Mouse (Mus musculus) megakaryocyte-erythroid progenitor cell, adult 5-6 weeks (primary cell): ENCODE results near the gene Minpp1. TPM values are rescaled to one million over a fixed set of nuclear protein-coding genes. Genes with fewer than 3 reads are reported as not detected.

Experiments
- ATAC-seq: replicated peaks from 2 replicates; pipeline ENCODE4 v1.8.0; 2016; ENCODE audit warnings: mild to moderate bottlenecking, inconsistent platforms; ENCODE audit not compliant: severe bottlenecking, poor library complexity, low FRiP score, low TSS enrichment
- total RNA-seq, 2 experiments: library from RNA; stranded (forward) in 1 of 2; stranded (reverse) in 1 of 2; fragments of 200-1000, 215-1000 nt in 1 of 2; fragments of >200 nt in 1 of 2; fragmentation: Nextera tagmentation in 1 of 2; gene quantifications; 2 replicates each; pipeline ENCODE4 v1.2.3; 2014 to 2017

Minpp1 gene
- total RNA-seq, 2 experiments from 2014 or later = 210 to 239 TPM

DNA sequence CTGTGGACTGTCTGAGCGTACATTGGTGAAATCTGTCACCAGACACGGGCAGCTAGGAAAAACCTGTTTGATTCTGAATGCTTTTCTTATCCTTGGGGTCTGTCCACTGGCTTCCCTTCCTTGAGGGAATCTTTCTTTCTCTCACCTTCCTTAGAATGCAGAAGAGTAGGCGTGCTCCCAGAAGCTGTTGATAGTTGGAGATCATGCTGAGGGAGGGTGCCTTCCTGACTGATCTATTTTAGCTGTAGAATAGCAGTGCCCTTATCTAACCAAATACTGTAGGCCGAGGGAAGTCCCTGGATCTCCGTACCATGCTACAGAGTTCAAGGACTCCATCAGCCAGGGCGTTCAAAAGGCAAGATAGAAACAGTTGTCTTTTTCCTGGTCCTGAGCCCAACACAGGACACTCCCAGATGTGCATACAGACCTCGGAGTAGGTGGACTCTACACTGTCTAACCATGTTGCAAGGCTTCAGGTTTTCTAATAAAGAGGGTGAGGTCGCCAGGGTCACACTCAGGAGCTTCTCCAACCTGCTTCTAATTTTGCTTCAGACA is 37.3 kb downstream of the Minpp1 start:
- peak; percentile 50 for ATAC-seq

DNA sequence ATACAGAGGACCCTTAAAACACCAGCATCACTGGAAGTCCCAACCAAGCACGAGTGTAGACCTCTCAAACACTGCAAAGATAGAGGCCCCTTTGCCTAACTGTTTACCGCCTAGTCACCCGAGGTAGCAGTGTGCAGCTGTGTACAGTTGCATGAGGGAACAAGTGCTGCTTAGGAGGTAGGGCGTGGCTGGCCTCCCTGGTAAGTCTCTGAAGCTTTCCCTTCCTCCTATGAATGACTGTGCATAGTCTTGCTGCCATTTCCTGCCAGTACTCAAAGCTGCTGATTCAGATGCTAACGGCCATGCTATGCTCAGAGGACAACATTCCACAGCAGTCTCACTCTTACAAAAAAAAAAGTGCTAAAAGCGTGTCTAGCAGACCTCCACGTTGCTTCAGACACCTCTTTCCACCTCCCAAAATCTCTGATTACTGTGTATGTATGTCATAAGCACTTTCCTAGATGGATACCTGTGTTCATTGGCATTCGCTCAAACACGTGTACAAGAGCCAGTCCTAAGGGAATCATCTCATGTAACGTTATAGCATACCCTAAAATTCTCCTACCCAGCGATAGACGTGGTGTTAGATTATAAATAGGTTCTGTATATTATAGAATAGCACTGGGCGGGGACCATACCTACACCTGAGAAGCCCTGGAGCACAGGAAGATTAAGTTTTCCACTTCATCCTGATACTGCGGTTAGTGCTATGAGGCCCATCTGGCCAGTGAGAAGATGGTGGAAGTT is 38.4 kb downstream of the Minpp1 start:
- peak; percentile 93 for ATAC-seq

DNA sequence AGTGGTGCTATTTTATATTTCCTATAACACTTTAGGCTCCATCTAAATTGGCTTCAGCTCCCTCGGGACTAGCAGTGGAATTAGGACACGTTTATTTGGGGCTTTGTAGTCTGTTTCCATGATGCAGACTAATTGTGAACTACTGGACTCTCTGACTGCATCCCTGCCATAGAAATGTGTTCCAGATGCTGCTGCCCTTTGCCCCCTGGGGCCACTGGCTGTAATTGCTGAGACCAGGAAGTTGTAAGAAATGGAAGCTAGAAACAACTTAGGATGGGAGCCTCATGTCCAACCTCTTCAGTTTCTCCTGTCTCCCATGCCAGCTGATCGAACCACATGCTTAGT is 38.9 kb downstream of the Minpp1 start:
- ATAC-seq = no peak

DNA sequence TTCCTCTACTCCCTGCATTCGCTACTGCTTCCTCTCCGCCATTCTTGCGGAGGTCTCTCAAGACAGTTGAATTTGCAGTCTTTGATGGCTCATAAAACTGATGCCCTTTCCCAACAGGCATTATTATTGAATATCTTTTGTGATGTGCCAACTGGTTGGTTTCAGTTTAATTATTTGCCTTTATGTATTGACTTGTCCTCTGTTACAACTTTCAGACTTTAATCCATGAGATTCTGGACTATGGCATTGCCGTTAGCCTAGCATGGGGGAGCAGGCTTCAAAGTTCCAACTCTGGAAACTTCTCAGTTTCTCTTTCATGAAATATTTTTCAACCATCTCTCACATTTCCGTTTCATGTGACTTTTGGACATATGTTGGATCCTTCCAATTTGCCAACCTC is 41.6 kb downstream of the Minpp1 start:
- no peak for ATAC-seq

DNA sequence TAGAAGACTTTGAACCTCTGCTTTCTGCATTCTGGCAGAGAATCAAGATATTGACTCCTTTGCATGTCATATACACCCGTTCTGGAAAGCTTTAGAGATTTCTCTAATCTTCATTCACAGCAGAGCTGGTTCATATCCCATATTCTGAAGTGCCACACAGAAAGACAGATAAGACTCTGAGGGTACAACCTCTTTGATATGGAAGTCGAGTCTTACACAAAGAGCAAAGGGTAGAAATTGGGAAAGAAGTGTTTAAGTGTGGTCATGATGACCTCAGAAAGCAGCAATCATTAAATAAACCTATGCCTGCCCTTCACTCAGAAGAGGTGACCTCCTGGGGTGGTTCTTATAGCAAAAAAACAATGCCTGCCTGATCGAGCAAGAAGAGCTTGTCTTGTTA is 43.2 kb downstream of the Minpp1 start:
- ATAC-seq = peak; percentile 47; the same call in 1 of the 2 replicates

DNA sequence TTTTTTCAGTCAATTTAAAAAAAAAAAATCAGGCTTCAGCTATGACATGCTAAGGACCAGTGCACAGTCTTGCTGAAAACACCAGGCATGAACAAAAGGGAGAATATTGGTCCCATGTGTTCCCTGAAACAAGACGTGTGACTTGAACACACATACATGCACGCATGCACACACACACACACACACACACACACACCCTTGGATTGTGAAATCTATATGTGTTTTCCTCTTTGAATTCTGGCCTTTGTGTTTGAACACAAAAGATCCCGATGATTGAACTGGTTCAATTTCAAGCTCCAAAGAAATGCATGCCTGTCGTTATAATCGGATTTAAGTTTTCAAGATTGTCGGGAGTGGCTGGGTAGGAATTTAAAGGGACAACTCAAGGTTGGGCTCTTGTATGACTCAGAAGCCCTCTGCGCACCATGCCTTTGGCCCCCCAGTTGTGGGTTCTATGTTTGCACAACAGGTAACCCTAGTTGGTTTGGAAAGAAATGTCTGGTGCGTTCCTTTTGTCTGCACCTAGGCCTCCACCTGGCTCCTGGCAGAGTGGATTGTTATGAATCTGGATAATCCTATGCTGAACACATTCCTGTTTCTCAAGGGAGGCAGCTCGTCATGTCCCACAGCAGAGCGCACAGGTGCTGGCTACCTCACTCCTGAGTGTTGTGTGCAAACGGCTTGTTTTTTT is 43.8 kb downstream of the Minpp1 start:
- no peak for ATAC-seq

DNA sequence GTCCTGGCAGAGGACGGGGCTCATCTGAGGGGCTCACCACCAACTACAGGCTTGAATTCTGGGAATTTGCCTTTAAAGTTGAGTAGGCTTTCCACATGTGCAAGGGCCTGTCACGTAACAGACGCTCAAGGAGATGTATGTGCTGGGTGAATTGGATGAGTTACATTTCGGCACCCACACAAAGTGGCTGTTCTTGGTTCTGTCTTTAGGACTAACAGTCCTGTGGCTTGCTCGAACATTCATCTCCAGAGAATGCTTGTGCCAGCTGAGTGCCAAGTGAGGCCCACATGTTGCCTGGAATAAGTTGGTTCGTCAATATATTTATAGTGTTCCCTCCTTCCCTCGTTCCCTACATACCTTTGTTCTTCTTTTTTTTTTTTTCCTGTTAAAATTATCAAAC is 44.7 kb downstream of the Minpp1 start:
- no peak for ATAC-seq

DNA sequence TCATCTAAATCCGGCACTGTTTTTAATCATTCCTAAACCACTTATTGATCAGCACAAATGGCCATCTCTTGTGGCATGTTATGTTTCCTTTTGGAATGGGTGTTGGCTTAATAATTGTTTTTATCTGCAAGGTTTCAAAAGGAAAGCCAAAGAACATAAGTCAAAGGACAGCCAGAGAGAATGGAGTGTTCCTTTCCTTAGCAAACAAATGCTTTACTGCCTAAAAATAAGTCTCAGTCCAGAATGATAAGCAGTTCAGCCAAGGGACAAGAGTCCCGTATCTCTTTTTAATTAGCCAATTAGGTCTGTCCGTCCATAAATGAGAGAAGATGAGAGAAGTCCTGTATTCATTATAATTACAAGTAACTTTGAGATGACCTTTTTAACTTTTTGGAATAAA is 46.8 kb downstream of the Minpp1 start:
- no peak for ATAC-seq

DNA sequence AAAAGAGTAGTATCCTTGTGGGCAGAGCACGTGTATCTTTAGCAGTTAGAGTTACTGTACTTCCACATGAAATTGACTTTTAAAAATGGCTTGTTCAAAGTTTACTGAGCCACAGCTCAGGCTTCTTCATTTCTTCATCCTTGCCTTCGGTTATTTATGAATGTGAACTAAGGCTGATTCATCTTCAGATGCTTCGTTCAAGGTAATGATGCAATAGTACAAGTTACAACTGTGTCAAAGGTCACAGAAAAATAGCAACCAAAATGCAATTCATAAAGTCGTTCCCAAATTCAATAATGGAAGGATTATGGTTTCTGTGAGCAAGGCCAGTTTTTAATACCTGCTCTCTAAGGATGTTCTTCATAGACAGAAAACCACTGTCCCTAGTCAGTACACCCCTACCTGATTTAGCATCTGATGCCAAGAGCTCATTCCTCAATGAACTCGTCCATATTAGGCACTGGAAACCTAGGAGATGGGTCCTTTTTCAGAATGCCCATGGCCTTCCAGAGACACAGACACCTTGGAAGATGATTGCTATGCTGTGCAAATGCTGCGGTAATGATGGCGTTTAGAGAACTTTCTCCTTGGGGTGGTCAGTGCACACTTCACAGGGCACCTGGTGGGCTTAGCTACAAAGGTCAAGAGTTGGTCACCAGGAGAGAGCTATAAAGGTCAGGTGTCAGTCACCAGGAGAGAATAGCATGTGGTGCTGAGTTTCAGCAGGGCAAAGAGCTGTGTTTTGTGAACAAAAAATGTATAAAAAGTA is 47.4 kb downstream of the Minpp1 start:
- ATAC-seq = no peak

DNA sequence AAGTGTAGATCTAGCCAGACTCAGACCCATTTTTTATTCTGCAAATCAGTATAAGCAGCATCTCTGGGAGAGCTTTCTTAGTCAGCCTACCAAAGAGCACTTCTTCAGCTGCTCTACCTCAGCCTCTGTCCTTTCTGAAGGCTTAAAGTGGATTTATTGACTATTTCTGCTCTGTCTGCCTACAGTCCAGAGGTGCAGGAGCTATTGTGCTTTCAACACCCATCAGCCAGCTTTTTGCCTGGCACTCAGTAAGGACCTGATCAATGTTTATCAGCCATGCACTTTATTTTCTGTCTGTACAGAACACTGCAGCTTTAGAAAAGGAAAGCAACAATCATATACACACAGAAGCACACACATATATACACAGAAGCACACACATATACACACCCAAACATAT is 49.3 kb downstream of the Minpp1 start:
- ATAC-seq = no peak

DNA sequence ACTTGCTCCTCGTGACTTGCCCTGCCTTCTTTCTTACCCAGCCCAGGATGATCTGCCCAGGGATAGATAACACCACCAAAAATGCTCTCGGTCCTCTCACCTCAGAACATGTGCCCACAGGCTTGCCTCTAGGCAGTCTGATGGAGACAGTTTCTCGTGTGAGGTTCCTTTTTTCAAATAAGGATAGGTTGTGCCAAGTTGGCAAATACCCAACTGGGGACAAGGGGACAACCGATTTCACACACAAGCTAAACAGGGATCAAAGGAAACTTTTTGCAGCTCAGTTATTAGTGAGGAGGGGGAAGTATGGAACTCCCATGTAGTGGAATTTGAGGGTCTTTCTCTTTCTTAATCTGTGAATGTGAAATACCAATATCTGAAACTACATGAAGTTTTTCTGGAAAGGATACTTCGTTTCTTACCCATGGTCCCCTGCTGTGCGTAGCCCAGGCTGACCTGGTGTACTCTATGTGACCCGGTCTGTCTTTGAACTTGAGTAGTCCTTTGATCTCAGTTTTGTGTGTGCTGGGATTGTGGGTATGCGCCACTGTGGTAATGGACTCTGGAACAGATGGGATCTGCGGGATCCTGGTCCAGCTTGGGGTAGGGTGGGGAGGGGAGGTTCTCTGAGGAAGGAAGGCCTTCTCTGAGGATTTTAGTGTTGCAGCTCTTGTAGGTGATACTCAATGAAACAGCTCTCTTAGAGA is 57.4 kb downstream of the Minpp1 start:
- 0 out of 2 replicates have a peak, but pooled peaks have one; percentile 30 for ATAC-seq

DNA sequence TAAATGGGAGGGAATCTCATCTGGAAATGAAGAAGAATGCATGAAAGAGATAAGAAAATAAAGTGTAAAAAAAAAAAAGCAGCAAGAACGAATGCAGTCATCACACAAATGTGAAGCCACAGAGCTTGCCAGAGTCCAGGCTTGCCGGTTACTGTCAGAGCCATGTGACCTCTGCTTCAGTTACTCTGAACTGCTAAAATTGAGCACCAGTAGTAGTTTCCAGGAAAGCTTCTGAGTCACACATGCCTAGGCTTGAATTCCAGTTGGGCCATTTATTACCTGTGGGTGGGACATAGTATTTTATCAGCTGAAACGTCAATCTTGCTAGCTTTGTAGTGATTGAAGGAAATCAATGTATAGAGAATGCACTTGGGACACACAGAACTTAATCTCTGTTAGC is 61.8 kb downstream of the Minpp1 start:
- no peak for ATAC-seq

DNA sequence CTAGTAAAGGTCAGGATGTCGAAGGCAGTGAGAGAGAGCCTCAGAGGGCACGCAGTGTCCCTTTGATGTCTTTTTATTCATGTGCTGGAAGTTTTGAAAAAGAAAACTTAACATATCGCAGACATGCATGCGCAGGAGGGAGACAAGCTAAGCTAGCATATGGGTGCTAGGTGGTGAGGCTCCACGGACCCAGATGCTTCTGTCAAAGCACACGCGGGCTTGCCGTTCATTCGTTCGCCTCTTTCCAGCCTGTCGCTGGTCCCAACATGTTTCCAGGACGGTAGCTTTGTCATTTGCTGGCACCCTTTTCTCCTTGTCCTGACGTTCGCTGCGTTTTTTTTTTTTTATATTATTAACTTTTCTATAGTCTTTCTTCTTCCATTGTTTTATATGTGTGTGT is 62.6 kb downstream of the Minpp1 start:
- no peak for ATAC-seq

DNA sequence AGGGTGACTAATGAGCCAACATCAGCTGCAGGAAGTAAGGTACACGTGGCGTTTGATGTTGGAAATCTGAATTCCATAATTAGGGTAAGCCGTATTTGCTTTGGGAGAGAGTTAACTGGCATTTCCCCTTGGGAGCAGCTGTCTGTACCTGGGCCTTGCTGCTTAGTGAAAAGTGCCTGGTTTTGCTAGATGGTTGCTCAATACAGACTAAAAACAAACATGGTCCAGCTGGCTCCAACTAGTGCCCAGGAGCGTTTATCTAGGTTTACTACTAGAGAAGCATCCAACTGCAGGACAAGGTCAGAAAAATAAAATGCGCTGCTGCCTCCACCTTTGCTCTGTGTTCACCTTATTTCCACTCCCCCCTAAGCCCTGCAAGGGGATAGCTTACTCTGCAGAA is 64.9 kb downstream of the Minpp1 start:
- no peak for ATAC-seq

DNA sequence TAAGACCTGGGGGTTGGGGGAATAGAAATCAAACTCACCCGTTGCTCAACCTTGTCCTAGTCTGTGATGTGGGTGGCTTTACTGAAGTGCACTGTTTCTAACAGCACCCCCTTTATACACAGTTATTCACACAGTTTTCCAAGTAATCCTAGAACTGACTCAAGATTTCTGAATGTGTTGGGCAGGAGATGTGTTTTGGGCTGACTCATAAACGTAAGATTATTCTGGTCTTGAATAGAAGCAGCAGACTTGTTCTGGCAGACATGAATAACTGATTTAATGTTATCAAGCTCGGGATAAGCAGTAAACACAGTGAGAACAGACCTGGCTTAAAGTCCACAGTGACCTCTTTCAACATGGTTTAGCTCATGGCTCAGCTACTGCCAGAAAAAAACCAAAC is 65.9 kb downstream of the Minpp1 start:
- no peak for ATAC-seq

DNA sequence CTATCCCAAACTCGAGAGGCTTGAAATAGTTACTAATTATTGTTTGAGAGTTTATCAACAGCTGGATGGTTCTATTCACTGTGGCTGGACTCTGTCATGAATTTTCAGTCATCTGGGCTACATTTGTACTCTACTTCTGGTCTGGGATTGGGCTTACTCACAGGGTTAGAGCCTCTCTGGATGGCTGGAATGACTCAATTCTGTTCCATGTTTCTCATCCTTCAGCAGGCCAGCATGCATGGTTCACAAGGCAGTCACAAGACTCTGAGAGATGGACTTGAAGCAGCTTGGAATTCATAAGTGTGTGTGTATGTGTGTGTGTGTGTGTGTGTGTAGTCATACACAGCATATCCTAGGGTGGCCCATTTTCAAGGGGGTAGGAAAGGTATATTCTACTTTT is 66.5 kb downstream of the Minpp1 start:
- no peak for ATAC-seq

DNA sequence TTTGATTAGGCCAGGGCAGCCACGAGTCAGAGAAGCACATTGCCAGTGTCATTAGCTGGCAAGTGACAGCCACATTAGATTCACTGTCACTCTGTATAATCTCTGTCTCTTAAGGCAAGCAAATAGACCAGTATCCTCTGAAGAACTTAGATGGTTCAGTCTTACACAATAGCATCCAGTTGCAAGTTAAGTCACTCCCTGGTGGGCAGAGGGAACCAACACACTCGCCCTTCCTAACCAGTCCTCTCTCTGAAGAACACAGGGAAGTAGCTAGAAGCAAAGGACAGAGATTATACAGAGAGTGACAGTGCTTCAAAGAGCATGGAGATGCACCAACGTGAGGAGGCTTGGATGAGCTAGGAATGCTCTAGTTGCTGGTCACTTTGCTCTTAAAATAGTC is 67.7 kb downstream of the Minpp1 start:
- no peak for ATAC-seq

DNA sequence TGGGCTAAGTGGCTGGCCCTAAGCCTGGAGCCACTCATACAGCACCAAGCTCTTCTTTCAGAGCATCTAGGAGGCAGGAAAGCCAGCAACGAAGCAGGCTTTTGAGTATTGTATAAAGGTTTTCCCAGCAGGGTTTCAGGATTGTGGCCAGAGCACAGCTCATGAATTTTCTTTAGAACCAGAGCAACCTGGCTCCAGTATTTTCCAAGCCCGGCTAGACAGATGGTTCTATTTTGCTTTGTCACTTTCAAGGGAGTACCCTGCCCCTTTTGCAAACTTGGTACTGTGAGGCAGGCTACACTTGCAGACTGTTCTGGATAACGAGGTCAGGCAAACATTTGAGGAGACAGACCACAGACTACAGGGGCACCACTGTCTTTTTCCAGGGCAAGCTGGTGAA is 69.7 kb downstream of the Minpp1 start:
- no peak for ATAC-seq
